Mouse (Mus musculus): ENCODE results near the gene Fryl. TPM values are rescaled to one million over a fixed set of nuclear protein-coding genes. Genes with fewer than 3 reads are reported as not detected.

Gene Fryl
- polyA plus RNA-seq, 1 experiment from 2014 or later: 20.3 TPM

DNA sequence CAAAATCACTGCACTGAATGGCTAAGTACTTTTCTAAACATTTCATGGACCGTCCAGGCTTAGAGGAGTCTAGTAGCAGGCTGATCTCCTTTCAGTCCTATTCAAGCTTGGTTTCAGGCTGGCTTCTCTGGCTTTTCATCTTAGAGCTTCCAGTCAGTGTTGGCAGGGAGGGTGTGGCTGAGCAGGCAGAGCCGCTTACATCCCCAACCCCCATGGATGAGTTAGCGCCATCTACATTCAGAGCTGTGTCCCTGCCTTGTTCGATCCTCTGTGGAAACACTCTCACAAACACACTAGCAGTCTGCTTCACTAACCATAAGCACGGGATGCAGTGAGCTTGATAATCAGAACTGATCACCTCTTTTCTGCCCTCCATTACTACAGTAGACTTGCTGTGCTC is 283.5 kb downstream of the Fryl start:
- 66% methylated on average over 5 of the region's 5 CpGs for WGBS
- peaks cover 12% of the 10 kb centered on the region for H3K36me3 ChIP-seq (ENCODE audit: control insufficient read depth, insufficient read depth, low read length)

DNA sequence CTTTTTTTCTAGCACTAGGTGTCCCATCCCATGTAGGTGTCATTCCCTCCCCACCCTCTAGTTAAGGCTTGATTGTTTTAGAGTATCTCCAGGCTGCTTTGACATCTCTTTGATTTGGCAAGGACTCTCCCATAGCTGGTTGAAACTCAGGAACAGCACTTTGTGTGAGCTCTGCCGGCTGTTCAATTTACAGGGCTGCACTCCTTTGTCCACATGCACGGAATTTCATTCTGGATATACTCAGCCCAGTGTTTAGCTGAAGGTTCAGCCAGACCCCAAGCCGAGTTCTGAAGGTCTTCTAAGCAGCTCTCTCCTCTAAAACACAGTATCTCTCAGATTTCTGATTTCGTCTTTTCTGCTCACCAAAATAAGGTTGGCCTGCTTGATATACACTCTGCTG is 284.0 kb downstream of the Fryl start:
- Histone ChIP-seq H3K4me1 (replicated peaks; ENCODE audit: control insufficient read depth, insufficient read depth, low read length) (no peaks in the 10 kb centered on the region), H3K9me3 (ENCODE audit: control insufficient read depth, low read length) (no peaks in the 10 kb centered on the region), H3K4me2 (ENCODE audit: low read depth, low read length) (no peak overlapping the region), H3K27ac (ENCODE audit: low read length) (no peak overlapping the region), H3K36me3 (ENCODE audit: control insufficient read depth, insufficient read depth, low read length) (peaks cover 12% of the 10 kb centered on the region), H3K27me3 (ENCODE audit: control insufficient read depth, insufficient read depth, low read depth, low read length) (no peaks in the 10 kb centered on the region), H3K4me3 (ENCODE audit: low read length) (no peak overlapping the region), H3K9ac (ENCODE audit: low read length) (no peak overlapping the region)
- ATAC-seq (ENCODE audit: low read depth): no peak
- 78% methylated on average over 4 of the region's 4 CpGs for WGBS

More for the DNA sequence above, 283.5 kb downstream of the Fryl start:
- Histone ChIP-seq H3K27me3 (ENCODE audit: control insufficient read depth, insufficient read depth, low read depth, low read length) (no peaks in the 10 kb centered on the region), H3K4me1 (replicated peaks; ENCODE audit: control insufficient read depth, insufficient read depth, low read length) (no peaks in the 10 kb centered on the region), H3K27ac (ENCODE audit: low read length) (no peak overlapping the region), H3K9me3 (ENCODE audit: control insufficient read depth, low read length) (no peaks in the 10 kb centered on the region), H3K9ac (ENCODE audit: low read length) (no peak overlapping the region), H3K4me2 (ENCODE audit: low read depth, low read length) (no peak overlapping the region), H3K4me3 (ENCODE audit: low read length) (no peak overlapping the region)
- ATAC-seq (ENCODE audit: low read depth): no peak

Other genes with a start within 250 kb of the Fryl start
- gene Slc10a4, start 249.7 kb downstream of the Fryl start, polyA plus RNA-seq (2015; fragmentation: Nextera tagmentation; extraction: Ambion mirVana): 0.84 and 1.1 TPM in 2 replicates
- gene Ociad1, start 36.2 kb upstream of the Fryl start, polyA plus RNA-seq (2015; fragmentation: Nextera tagmentation; extraction: Ambion mirVana): 231 and 244 TPM in 2 replicates
- gene Ociad2, start 84.4 kb upstream of the Fryl start, polyA plus RNA-seq (2015; fragmentation: Nextera tagmentation; extraction: Ambion mirVana): 43.5 and 53.4 TPM in 2 replicates
- gene Cwh43, start 149.5 kb upstream of the Fryl start, polyA plus RNA-seq (2015; fragmentation: Nextera tagmentation; extraction: Ambion mirVana): 0.06 TPM in 1 of 2 replicates, not detected in the other
- gene Dcun1d4, start 224.4 kb upstream of the Fryl start, polyA plus RNA-seq (2015; fragmentation: Nextera tagmentation; extraction: Ambion mirVana): 19.9 and 22.7 TPM in 2 replicates